Mouse (Mus musculus): ENCODE results near the gene Skint10. TPM values are rescaled to one million over a fixed set of nuclear protein-coding genes. Genes with fewer than 3 reads are reported as not detected.

Gene Skint10
- total RNA-seq (2014; rRNA removed): not detected in 2 replicates
- polyA plus RNA-seq (2015; fragmentation: Nextera tagmentation; extraction: Ambion mirVana): not detected in 2 replicates

- DNase-seq (ENCODE audit: low spot score) (no peak), ATAC-seq (no peak)
- Histone ChIP-seq H3K4me2 (ENCODE audit: low read depth, low read length) (no peak within 1 kb of the TSS), H3K36me3 (ENCODE audit: insufficient read depth, low read length) (no peaks in the 10 kb centered on the region), H3K27ac (no peak within 1 kb of the TSS), H3K27me3 (ENCODE audit: insufficient read depth, low read length) (no peaks in the 10 kb centered on the region), H3K9ac (replicated peaks; ENCODE audit: low read length) (no peak within 1 kb of the TSS), H3K4me1 (ENCODE audit: insufficient read depth, low read length) (no peaks in the 10 kb centered on the region), H3K4me3 (ENCODE audit: low read length) (no peak within 1 kb of the TSS), H3K9me3 (ENCODE audit: low read length) (0 out of 2 replicates have a peak, but pooled peaks cover 12% of the 10 kb centered on the region)
- WGBS: 89% methylated on average over 1 of the region's 1 CpGs
- no peak for TF ChIP-seq CTCF (IDR thresholded peaks at IDR 0.05; ENCODE audit: low read depth)
These were observed at the start of gene Skint10 for GRCm38 (mm10) chr4:112774766-112775165. Gene Skint10, minus strand, starts transcription at chr4:112774866.

GRCm38 (mm10) chr4:112790646-112791045 lies 16.0 kb upstream of the Skint10 start:
- Histone ChIP-seq H3K4me1 (ENCODE audit: insufficient read depth, low read length) (no peaks in the 10 kb centered on the region), H3K27me3 (ENCODE audit: insufficient read depth, low read length) (no peaks in the 10 kb centered on the region), H3K4me2 (ENCODE audit: low read depth, low read length) (no peak overlapping the region), H3K9ac (replicated peaks; ENCODE audit: low read length) (no peak overlapping the region), H3K9me3 (ENCODE audit: low read length) (peaks cover 30% of the 10 kb centered on the region), H3K27ac (no peak overlapping the region), H3K36me3 (ENCODE audit: insufficient read depth, low read length) (no peaks in the 10 kb centered on the region), H3K4me3 (ENCODE audit: low read length) (no peak overlapping the region)
- ATAC-seq (no peak), DNase-seq (ENCODE audit: low spot score) (no peak)
- no peak; the same call in 1 of the 2 replicates for TF ChIP-seq CTCF (IDR thresholded peaks at IDR 0.05; ENCODE audit: low read depth)
- 10% methylated on average over 1 of the region's 1 CpGs for WGBS

Other genes with a start within 250 kb of the Skint10 start
- not detected in 2 replicates for gene Skint2, start 217.7 kb downstream of the Skint10 start, total RNA-seq (2014; rRNA removed)
- gene Skint2, start 217.7 kb downstream of the Skint10 start, polyA plus RNA-seq (2015; fragmentation: Nextera tagmentation; extraction: Ambion mirVana): not detected in 2 replicates